Mouse (Mus musculus): Measurements from ENCODE around the gene Chrna10.

The Chrna10 gene

GRCm38 (mm10) chr7:102116579-102117331 is at the start of gene Chrna10:
Gene Chrna10 (minus strand): TSS chr7:102116828.
- DNase-seq = no peak

DNA sequence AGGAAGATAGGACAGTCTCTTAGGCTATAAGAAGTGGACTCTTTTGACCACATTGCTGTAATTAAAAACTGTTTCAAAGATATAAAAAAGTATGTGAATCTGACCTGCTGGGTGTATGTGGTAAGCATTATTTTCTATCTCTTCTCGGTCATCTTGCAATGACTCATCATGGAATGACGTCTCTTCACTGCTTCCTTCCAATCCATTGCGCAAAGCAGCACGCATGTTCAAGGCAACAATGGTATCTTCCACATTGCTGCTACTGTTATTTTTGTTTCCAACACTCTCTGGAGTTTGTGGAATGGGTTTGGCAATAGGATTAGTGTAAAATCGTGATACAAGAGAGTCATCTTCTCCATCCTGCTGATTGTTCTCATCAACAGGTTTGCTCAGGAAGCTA is 37.1 kb upstream of the Chrna10 start:
- DNase-seq = no peak

DNA sequence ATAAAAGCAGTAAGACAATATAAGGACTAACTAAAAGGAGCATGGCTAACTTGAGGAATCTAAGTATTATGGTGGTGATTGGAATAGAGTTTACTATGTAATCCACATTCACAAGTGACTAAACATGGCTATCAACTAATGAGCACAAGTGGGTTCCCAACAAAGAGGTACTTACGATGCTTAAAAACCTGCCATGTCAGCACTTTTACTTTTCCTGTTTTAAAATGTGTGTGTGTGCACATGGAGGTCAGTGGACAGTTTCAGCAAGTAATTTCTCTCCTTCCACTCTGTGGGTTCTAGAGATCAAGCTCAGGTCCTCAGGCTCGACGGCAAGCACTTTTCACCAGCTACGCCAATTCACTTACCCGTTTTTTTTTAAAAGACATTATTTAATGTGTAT is 21.3 kb upstream of the Chrna10 start:
- no peak for DNase-seq

- no peak for DNase-seq
Observed at GRCm38 (mm10) chr7:102137464-102137863, 20.8 kb upstream of the Chrna10 start.

GRCm38 (mm10) chr7:102132395-102132794 is 15.8 kb upstream of the Chrna10 start:
- DNase-seq = no peak

DNA sequence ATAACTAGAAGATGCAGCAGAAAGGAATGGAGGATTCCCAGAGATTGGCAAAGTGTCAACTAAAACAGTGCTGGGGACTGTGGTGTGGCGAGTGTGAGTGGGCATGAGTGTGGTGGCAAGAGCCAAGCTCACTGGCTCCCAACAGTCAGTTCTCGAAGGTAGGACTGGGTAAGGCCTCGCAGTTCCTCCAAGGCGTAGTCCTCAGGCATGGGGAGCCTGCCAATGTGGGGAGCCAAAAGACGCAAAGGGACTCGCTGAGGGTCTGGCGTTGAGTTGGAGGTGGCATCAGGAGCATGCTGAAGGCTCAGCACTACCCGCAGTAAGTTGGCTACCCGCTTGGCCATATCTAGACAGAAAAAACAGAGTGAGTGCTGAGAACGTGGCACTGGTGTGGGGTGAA is 3.7 kb upstream of the Chrna10 start:
- no peak for DNase-seq

DNA sequence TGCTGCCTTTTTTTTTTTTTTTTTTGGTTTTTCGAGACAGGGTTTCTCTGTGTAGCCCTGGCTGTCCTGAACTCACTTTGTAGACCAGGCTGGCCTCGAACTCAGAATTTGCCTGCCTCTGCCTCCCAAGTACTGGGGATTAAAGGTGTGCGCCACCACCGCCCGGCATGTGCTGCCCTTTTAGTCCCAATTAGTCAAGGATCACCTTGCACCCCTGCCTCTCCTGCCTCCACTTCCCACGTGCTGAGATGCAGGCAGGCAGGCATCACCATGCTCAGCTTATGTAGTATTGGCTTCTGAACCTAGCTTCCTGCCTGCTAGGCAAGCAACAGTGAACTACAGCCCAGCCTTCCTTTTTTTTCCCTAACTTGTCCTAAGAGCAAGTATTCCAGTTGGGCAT is 754 bp upstream of the Chrna10 start:
- DNase-seq = no peak

- DNase-seq = no peak
Observed at GRCm38 (mm10) chr7:102113151-102113729, 3.4 kb downstream of the Chrna10 start.

DNA sequence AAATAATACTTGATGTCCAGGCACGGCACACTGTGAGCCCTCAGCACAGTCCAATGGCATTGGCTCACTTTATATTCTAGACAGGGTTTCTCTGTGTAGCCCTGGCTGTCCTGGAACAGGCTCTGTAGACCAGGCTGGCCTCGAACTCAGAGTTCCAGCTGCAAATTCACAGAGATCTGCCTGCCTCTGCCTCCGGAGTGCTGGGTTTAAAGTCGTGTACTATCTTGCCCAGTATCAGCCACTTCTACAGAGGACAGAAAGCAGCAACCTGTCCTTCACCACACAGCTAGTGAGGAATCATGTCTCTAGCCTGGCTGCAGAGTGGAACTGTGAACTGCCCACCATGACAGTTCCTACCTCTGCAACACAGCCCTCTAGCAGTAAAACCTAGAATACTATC is 6.9 kb downstream of the Chrna10 start:
- DNase-seq = no peak

DNA sequence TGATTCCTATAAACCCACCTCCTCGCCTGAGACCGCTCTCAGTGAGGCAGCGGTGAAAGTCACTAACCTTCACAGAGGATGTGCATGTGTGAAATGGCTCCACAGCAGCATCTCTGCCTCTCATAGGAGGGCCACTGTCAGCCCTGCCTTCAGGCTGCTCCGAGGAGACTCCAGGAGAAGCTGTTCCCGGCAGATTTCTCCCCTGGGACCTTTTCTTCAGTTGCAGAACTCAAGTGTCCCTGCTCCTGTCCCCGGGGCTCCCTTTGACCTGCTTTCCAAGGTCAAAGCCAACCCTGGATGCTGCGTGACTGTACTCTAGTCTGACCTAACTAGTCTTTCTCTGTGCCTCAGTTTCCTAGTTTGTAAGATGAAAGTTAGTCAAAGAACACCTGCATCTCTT is 7.5 kb downstream of the Chrna10 start, which contains the start of gene Art5:
Art5 (minus strand) TSS at position 319 of the 400 bp plus-strand sequence.
- no peak for DNase-seq

- no peak for DNase-seq
Observed at GRCm38 (mm10) chr7:102108206-102108605, 8.4 kb downstream of the Chrna10 start.

GRCm38 (mm10) chr7:102106700-102107141 is 9.9 kb downstream of the Chrna10 start:
- no peak for DNase-seq

DNA sequence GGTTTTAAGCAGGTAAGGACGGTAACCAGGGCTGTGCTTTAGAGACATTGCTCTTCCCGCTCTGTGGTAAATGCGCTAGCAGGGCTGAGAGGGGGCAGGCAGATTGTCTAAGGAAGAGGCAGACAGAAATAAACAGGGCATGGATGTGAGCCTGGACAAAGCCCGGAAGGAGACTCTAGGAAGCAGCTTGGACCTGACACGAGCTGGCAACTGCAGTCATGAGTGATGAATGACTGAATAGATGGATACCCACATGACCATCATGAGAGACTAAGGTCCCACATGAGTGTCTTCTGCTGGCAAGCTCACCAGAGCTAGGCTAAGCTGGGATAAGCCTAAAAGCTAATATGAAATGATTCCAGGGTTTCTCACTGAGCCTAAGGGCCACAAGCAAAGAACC is 12.5 kb downstream of the Chrna10 start:
- DNase-seq = peak; percentile 29

- no peak for DNase-seq
Observed at GRCm38 (mm10) chr7:102103555-102103954, 13.1 kb downstream of the Chrna10 start.

DNA sequence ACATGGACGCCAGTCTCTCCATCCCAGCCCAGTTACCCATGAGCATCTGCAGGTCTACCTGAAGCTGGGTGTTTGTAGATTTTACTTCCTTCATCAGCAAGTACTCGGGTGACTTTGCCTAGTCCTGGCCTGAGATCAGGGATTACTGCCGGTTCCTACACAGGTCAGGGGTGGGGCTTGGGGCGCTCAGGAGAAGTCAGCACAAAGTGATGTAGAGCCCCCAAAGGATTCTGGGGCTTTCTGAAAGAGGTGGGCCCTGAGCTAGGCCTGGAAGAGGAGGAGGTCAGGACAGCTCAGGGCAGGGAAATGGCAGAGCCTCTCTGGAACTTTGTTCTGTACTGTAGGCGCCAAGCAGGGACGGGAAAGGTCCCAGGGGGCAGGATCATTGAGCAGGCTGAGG is 13.9 kb downstream of the Chrna10 start:
- no peak for DNase-seq

- no peak for DNase-seq
Observed at GRCm38 (mm10) chr7:102102241-102102640, 14.4 kb downstream of the Chrna10 start.

- no peak for DNase-seq
Observed at GRCm38 (mm10) chr7:102101487-102101886, 15.1 kb downstream of the Chrna10 start, which contains the start of gene Art1. Gene Art1 (plus strand): TSS chr7:102101743.

DNA sequence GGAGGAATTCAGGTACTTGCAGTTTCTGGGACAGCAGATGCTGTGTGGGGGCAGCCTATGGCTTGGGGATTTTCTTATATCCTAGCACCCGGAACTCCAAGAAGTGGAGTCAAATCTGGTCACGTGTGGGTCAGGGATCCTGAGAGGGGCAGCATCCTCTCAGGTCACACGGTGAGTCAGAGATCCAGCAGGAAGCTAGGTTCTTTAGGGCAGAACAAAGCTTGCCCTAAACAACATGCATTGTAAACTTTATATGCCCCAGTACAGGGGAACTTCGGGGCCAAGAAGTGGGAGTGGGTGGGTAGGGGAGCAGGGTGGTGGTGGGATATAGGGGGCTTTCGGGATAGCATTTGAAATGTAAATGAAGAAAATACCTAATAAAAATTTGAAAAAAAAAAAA is 15.8 kb downstream of the Chrna10 start:
- no peak for DNase-seq

DNA sequence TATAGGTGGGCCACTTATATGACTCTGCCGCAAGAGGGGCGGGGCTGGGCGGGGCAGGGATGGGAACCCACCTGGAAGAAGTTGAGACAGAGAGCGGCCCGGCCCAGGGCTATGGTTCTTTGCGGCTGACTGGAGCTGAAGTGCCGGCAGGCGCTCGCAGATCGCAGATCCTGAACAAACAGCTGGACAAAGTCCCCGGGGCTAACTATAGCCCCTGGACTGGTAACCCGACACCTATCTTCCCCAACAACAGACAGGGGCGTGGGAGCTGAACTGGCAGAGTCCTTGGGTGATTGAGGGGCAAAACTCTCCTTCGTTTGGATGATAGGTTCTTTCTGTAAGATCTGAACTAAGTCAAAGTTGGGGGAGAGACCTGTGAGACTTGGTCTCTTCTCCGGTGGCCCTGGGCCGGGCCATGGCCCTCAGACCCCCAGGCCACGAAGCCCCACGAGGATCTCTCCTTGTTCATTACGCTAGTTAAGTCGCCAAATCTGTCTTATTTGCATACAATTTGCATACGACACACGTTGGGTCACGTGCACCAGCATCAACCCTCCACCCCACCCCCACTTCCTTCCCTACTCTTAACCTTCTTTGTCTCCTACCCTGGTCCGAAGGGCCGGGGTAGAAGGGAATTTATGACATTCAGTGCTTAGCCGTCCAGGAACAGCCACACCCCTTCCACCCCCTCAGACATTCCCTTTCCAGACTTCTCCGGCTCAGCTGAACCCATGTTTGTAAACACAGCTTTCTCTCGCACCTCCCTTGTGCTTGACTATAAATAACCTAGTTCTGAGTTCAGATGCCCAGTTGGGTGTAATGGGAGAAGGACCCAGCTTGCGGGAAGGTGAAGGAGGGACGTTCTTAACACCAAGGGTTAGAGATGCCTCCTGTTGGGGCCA is 16.6 kb downstream of the Chrna10 start:
- DNase-seq = no peak

- DNase-seq = peak; percentile 17
Observed at GRCm38 (mm10) chr7:102087336-102087735, 29.3 kb downstream of the Chrna10 start.

- DNase-seq = no peak
Observed at GRCm38 (mm10) chr7:102084041-102084696, 32.5 kb downstream of the Chrna10 start.

GRCm38 (mm10) chr7:102082816-102083215 is 33.8 kb downstream of the Chrna10 start, which contains the start of gene Trpc2:
Gene Trpc2 (plus strand): TSS chr7:102083116.
- DNase-seq = no peak

DNA sequence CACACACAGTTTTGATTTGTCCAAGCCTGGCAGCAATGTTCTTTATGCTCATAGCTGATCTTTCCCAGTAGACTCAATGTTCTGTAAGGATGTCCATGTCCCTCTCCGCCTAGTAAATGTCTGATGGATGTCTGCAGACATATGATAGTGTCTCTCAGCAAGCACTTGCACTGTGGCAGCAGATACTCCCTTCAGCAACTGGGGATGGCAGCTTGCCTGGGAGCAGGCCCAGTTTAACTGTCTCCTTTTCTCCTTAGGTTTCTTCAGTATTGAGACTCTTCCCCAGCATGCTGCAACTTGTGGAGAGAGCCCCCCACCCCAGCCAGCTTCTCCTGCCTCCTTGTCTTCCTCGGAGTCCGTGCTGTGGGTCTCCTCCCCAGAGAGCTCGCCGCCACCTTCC is 34.8 kb downstream of the Chrna10 start:
- DNase-seq = no peak

Data from cerebellum, adult 11 months (tissue).